Comparison of ENCODE assay signal across 15 mouse cellular contexts in genomic region chr7:66137309-66137708, GRCm38 (mm10).
"Had no signal": no experiment of that assay in that cellular context is flagged by ENCODE, and none has a peak within 500 bp of the region (broad histone marks: within the 10 kb centered on the region; RNA-seq: fewer than 3 reads in every experiment).

No protein-coding gene starts in this region.

- H3K9me3 ChIP-seq: limb, embryonic 10.5 days; midbrain, embryonic 13.5 days; neural tube, embryonic 15.5 days had no signal

- H3K4me2 ChIP-seq: midbrain, embryonic 13.5 days; neural tube, embryonic 15.5 days had no signal

- H3K27ac ChIP-seq: left cerebral cortex, adult 2 months; limb, embryonic 10.5 days; midbrain, embryonic 13.5 days; neural tube, embryonic 15.5 days had no signal

- H3K27me3 ChIP-seq: midbrain, embryonic 13.5 days; neural tube, embryonic 15.5 days had no signal

- H3K4me3 ChIP-seq: left cerebral cortex, adult 2 months; limb, embryonic 10.5 days; midbrain, embryonic 13.5 days; myocyte; neural tube, embryonic 15.5 days had no signal

- ATAC-seq: inflammation-experienced regulatory T-cells, adult 6 months; intestine, postnatal 0 days; midbrain, embryonic 13.5 days had no signal

- H3K36me3 ChIP-seq: midbrain, embryonic 13.5 days; neural tube, embryonic 15.5 days had no signal

- DNase-seq: kidney, adult 8-10 months; kidney, postnatal 25 days; lung, adult 18-20 months; lung, postnatal 14 days; right cerebral cortex, adult 18-20 months; spleen, adult 18-20 months; thymus, adult 18-20 months; thymus, postnatal 14 days had no signal

- H3K9ac ChIP-seq: midbrain, embryonic 13.5 days; neural tube, embryonic 15.5 days had no signal
